ENCODE assay signal across 26 mouse cellular contexts in the genomic region with DNA sequence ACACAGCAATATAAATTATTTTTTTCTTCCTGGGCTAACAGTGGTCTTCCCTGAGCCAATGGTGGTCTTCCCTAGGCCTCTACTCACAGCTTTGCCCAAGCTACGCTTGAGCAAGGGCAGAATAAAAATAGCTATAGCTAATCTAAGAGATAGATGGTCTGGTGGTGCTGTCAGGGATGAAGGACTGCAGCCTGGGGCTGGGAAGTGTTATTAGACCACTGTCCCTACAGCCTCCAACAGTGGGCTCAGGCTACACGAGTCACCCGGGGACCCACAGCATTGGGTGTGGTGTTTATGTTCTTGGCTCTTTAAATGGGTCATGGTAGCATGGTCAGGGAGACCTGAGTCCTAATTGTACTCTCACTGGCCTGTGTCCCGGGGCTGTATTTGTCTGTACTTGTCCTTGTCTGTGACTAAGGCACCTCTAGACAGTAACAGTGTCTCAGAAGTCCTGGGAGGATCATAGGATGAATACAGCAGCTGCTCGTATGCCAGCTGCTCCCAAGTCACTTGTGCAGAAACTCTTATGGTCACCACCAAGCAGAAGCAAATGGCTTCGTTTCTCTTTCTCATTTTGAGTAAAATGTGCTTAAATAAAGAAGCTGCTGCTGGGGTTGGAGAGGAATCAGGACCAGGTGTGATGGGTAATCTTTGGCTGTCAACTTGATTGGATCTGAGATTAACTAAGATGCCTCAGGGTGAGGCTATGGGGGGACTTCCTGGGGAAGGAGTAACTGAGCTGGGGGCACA. TPM values are rescaled to one million over a fixed set of nuclear protein-coding genes. Genes with fewer than 3 reads are reported as not detected.
DNase-seq lines count a peak whose midpoint lies in the region; ATAC-seq lines count a peak whose summit lies in the region.
"Had no signal": no experiment of that assay in that cellular context is flagged by ENCODE, and none has a peak within 500 bp of the region (broad histone marks: within the 10 kb centered on the region; RNA-seq: fewer than 3 reads in every experiment).

No protein-coding gene starts in this region.

- H3K36me3 ChIP-seq in heart, embryonic 10.5 days: peaks cover 7% of the 10 kb centered on the region
- H3K36me3 ChIP-seq in heart, embryonic 14.5 days (ENCODE audit: control insufficient read depth, insufficient read depth, low read length): peaks cover 12% of the 10 kb centered on the region

- peak; percentile 75; the same call in 1 of the 2 replicates for ATAC-seq in heart, embryonic 14.5 days (ENCODE audit: insufficient number of reproducible peaks, insufficient read depth, low FRiP score, low read depth)
- ATAC-seq: activated CD4-positive, CD25-positive, alpha-beta regulatory T cell, adult 4 months; forebrain, postnatal 0 days; intestine, embryonic 16.5 days; Patski had no signal

- H3K4me2 ChIP-seq in heart, embryonic 14.5 days (ENCODE audit: low read length): peak overlapping the region; percentile 26; the same call in 1 of the 2 replicates
- H3K4me2 ChIP-seq: embryonic facial prominence, embryonic 12.5 days; forebrain, embryonic 12.5 days; hindbrain, embryonic 15.5 days; kidney, embryonic 15.5 days had no signal

- 35% methylated on average over 6 of the region's 6 CpGs for WGBS in heart, embryonic 10.5 days
- 27% methylated on average over 6 of the region's 6 CpGs for WGBS in heart, embryonic 14.5 days

- 0 out of 2 replicates have a peak overlapping the region, but pooled peaks have one; percentile 6 for H3K4me3 ChIP-seq in heart, embryonic 10.5 days
- H3K4me3 ChIP-seq in heart, embryonic 14.5 days (ENCODE audit: control insufficient read depth in 1 of 2, insufficient read depth in 1 of 2, low read depth in 1 of 2, low read length in 2 of 2): no peak overlapping the region
- H3K4me3 ChIP-seq: embryonic facial prominence, embryonic 12.5 days; forebrain, embryonic 12.5 days; hindbrain, embryonic 15.5 days; kidney, embryonic 15.5 days had no signal

- intact Hi-C loops in heart, postnatal 14 days (cut with DNase I): no loop called here
- intact Hi-C loops in heart, postnatal 36 days (cut with DNase I): no loop called here

- peak overlapping the region; percentile 79 for H3K27ac ChIP-seq in heart, embryonic 10.5 days
- peak overlapping the region; percentile 76 to 78 for H3K27ac ChIP-seq in heart, embryonic 14.5 days (replicated peaks in 1 of 2; ENCODE audit: control insufficient read depth in 1 of 2, insufficient read depth in 1 of 2, low read depth in 2 of 2, low read length in 2 of 2)
- H3K27ac ChIP-seq: embryonic facial prominence, embryonic 12.5 days; forebrain, embryonic 12.5 days; hindbrain, embryonic 15.5 days; kidney, embryonic 15.5 days had no signal

- DNase-seq in adrenal gland, adult 2 months: peak; percentile 39
- DNase-seq in adrenal gland, postnatal 4 days (ENCODE audit: low spot score in 2 of 2): no peak
- DNase-seq in heart, embryonic 10.5 days (ENCODE audit: low spot score): no peak
- DNase-seq in heart, postnatal 14 days: no peak
- no peak for DNase-seq in heart, postnatal 36 days
- DNase-seq in A20 (ENCODE audit: low read depth, low spot score): peak; percentile 62
- no peak for DNase-seq in layer of hippocampus, postnatal 14 days (ENCODE audit: low spot score in 2 of 2)
- DNase-seq: cerebellum, adult 11-12 months; cerebellum, adult 9-10 months; cerebellum, postnatal 25 days; forebrain, postnatal 0 days; gastrocnemius, postnatal 14 days; kidney, adult 2 months had no signal

- 0 out of 2 replicates have a peak overlapping the region, but pooled peaks have one; percentile 1 for H3K9ac ChIP-seq in heart, embryonic 14.5 days (ENCODE audit: low read length)
- H3K9ac ChIP-seq: embryonic facial prominence, embryonic 12.5 days; forebrain, embryonic 12.5 days; forebrain, postnatal 0 days; hindbrain, embryonic 15.5 days; kidney, embryonic 15.5 days had no signal

- H3K27me3 ChIP-seq in heart, embryonic 10.5 days (ENCODE audit: insufficient read depth, poor library complexity, severe bottlenecking): no peaks in the 10 kb centered on the region
- no peaks in the 10 kb centered on the region for H3K27me3 ChIP-seq in heart, embryonic 14.5 days (ENCODE audit: control insufficient read depth, insufficient read depth, low read length)
- H3K27me3 ChIP-seq: embryonic facial prominence, embryonic 12.5 days; forebrain, embryonic 12.5 days; hindbrain, embryonic 15.5 days; kidney, embryonic 15.5 days; Patski had no signal

- H3K4me1 ChIP-seq in heart, embryonic 10.5 days: peaks cover 26% of the 10 kb centered on the region
- peaks cover 7 to 24% of the 10 kb centered on the region in 2 experiments for H3K4me1 ChIP-seq in heart, embryonic 14.5 days (ENCODE audit: control insufficient read depth in 2 of 2, insufficient read depth in 2 of 2, low read length in 2 of 2)
- H3K4me1 ChIP-seq: embryonic facial prominence, embryonic 12.5 days; forebrain, embryonic 12.5 days; hindbrain, embryonic 15.5 days; kidney, embryonic 15.5 days had no signal

- H3K9me3 ChIP-seq in heart, embryonic 10.5 days: no peaks in the 10 kb centered on the region
- H3K9me3 ChIP-seq in heart, embryonic 14.5 days (ENCODE audit: control insufficient read depth, low read length): no peaks in the 10 kb centered on the region
- H3K9me3 ChIP-seq: embryonic facial prominence, embryonic 12.5 days; forebrain, embryonic 12.5 days; hindbrain, embryonic 15.5 days; kidney, embryonic 15.5 days had no signal

RNA-seq across cellular contexts. Expression of a gene that starts 16.7 kb away (rescaled TPM):
- total RNA-seq in adrenal gland, adult 2 months (2021): 10 to 100 TPM; 22.1 to 22.3 TPM
- polyA plus RNA-seq in adrenal gland, adult 2 months (2012; rRNA removed): 10.1 and 12.9 TPM in 2 replicates
- total RNA-seq in adrenal gland, postnatal 4 days (2021): 10 to 100 TPM; 37.8 to 38.3 TPM
- 51.1 and 51.6 TPM in 2 replicates for polyA plus RNA-seq in heart, embryonic 10.5 days (2016; fragmentation: Nextera tagmentation; extraction: Ambion mirVana)
- total RNA-seq in heart, postnatal 14 days (2021): 10 to 100 TPM; 27.0 to 32.0 TPM
- 52.9 and 54.9 TPM in 2 replicates for polyA plus RNA-seq in heart, embryonic 14.5 days (2014; fragmentation: Nextera tagmentation; extraction: Ambion mirVana)
- 10 to 100 TPM; 24.5 to 27.2 TPM for total RNA-seq in heart, postnatal 36 days (2021)
- total RNA-seq in layer of hippocampus, postnatal 14 days (2021): 10 to 100 TPM; 29.5 to 30.7 TPM

RNA-seq across cellular contexts. Expression of a gene that starts 47.3 kb away (rescaled TPM):
- total RNA-seq in adrenal gland, adult 2 months (2021): not detected
- polyA plus RNA-seq in adrenal gland, adult 2 months (2012; rRNA removed): 0.16 and 0.26 TPM in 2 replicates
- total RNA-seq in adrenal gland, postnatal 4 days (2021): not detected
- 146 and 189 TPM in 2 replicates for polyA plus RNA-seq in heart, embryonic 10.5 days (2016; fragmentation: Nextera tagmentation; extraction: Ambion mirVana)
- 10 to 100 TPM; 78.9 to 80.4 TPM for total RNA-seq in heart, postnatal 14 days (2021)
- 172 and 177 TPM in 2 replicates for polyA plus RNA-seq in heart, embryonic 14.5 days (2014; fragmentation: Nextera tagmentation; extraction: Ambion mirVana)
- 10 to 100 TPM; 80.7 TPM for total RNA-seq in heart, postnatal 36 days (2021)
- not detected for total RNA-seq in layer of hippocampus, postnatal 14 days (2021)
- total RNA-seq: adrenal gland, adult 18-20 months; gastrocnemius, adult 18-20 months; gastrocnemius, postnatal 14 days had no signal
- polyA plus RNA-seq: activated CD4-positive, CD25-positive, alpha-beta regulatory T cell, adult 4 months; cortical plate, adult 2 months; forebrain, embryonic 12.5 days; forebrain, postnatal 0 days; gonadal fat pad, adult 2 months; hindbrain, embryonic 11.5 days; kidney, adult 2 months; kidney, embryonic 15.5 days; Patski had no signal

Comparison
In these comparisons a context has a peak if more than half of its experiments do, and no peak if none do; other contexts are left out.
1. DNase-seq: peak in adrenal gland, adult 2 months (single experiment) and A20 (single experiment); none in adrenal gland, postnatal 4 days (0 of 2), heart, embryonic 10.5 days (single experiment), heart, postnatal 14 days (0 of 2), heart, postnatal 36 days (0 of 2) and layer of hippocampus, postnatal 14 days (0 of 2).
2. RNA of a gene that starts 47.3 kb away (total RNA-seq): 80.7 TPM in heart, postnatal 36 days and 78.9 to 80.4 TPM in heart, postnatal 14 days; not detected in adrenal gland, adult 2 months, not detected in adrenal gland, postnatal 4 days and not detected in layer of hippocampus, postnatal 14 days; every median in the first group is over 10 times any median in the second.